Mouse (Mus musculus): ENCODE data around the gene Cops7b.

- no peak for TF ChIP-seq ZNF384 (IDR thresholded peaks at IDR 0.05; ENCODE audit: low read depth, low read length)
- no peak for TF ChIP-seq ZC3H11A (IDR thresholded peaks at IDR 0.05; ENCODE audit: borderline replicate concordance, low read depth, low read length)
- no peak for TF ChIP-seq CHD2 (IDR thresholded peaks at IDR 0.05; ENCODE audit: low read depth, low read length)
- TF ChIP-seq MAFK (IDR thresholded peaks at IDR 0.05; ENCODE audit: insufficient read depth, low read depth, low read length): no peak
- no peak for TF ChIP-seq HCFC1 (IDR thresholded peaks at IDR 0.05; ENCODE audit: borderline replicate concordance, insufficient read depth, low read length)
Observed at GRCm38 (mm10) chr1:86571941-86572340, 10.8 kb upstream of the Cops7b start.
